Mouse (Mus musculus): Measurements from ENCODE around the gene Cfap36. TPM values are rescaled to one million over a fixed set of nuclear protein-coding genes. Genes with fewer than 3 reads are reported as not detected.

Gene Cfap36
- total and polyA plus RNA-seq, 3 experiments = 26.5 to 38.7 (median 38.2) TPM

DNA sequence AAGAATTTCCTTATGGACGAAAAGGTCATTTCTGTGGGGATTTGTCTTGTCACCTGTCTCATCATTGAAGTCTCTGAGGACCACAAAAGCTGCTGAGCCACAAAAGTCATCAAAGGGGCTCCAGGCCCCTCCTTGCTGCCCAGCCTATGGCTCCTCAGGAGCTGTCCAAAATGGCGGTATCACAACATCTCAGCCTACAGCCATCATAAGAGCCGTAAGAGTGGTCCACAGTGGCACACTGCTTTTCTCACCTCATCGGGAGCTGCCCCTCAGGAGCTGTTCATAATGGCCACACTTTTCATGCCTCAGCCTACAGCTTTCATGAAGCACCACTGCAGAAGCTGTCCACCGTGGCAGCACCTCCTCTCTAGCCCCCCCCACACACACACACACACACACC, 1.2 kb upstream of the Cfap36 start:
- no peak for DNase-seq (ENCODE audit: extremely low read depth)

DNA sequence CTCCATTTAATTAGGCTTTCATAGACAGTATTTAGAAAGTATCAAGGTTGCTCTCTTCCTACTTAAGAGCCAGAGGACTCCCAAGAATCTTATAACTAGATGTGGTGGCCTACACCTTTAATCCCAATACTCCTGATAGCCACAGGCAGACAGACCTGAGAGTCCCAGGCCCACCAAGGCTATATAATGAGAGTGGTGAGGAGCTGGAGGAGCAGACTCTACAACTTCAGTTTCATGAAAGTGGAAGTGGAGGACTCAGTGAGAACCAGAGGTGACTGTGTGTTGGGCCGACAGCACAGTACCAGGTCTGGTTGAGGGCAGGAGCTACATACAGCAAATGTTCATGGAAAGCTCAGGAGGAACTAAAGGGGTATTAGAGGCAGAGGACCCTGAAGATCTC, 516 bp upstream of the Cfap36 start:
- H3K9ac ChIP-seq (ENCODE audit: insufficient read depth, low read depth) = no peak overlapping the region
- peaks cover 2 to 16% of the 10 kb centered on the region in 2 experiments for H3K36me3 ChIP-seq (replicated peaks in 1 of 2; ENCODE audit: control insufficient read depth in 1 of 2, insufficient read depth in 1 of 2, low read length in 1 of 2)
- TF ChIP-seq GABPA (IDR thresholded peaks at IDR 0.05; ENCODE audit: insufficient replicate concordance, low read depth, low read length) (no peak), TCF12 (IDR thresholded peaks at IDR 0.05; ENCODE audit: low read depth, low read length) (no peak), ZC3H11A (IDR thresholded peaks at IDR 0.05; ENCODE audit: low read depth, low read length) (no peak), CHD1 (IDR thresholded peaks at IDR 0.05; ENCODE audit: low read depth, low read length) (no peak), SIN3A (IDR thresholded peaks at IDR 0.05; ENCODE audit: low read length) (no peak), CHD2 (IDR thresholded peaks at IDR 0.05; ENCODE audit: low read length) (no peak), ZNF384 (IDR thresholded peaks at IDR 0.05; ENCODE audit: low read depth, low read length) (no peak), IRF4 (IDR thresholded peaks at IDR 0.05; ENCODE audit: low read depth, low read length) (no peak), ETS1 (conservative IDR thresholded peaks at IDR 0.05; ENCODE audit: low read depth, low read length) (no peak), MYC (IDR thresholded peaks at IDR 0.05; ENCODE audit: low read depth, low read length) (no peak), SMC3 (IDR thresholded peaks at IDR 0.05; ENCODE audit: low read depth, low read length) (no peak), MAX (IDR thresholded peaks at IDR 0.05; ENCODE audit: low read length) (no peak), ELF1 (IDR thresholded peaks at IDR 0.05; ENCODE audit: low read depth, low read length) (no peak), MAFK (IDR thresholded peaks at IDR 0.05; ENCODE audit: insufficient replicate concordance, low read length) (no peak)
- no peak overlapping the region for H3K27ac ChIP-seq (ENCODE audit: insufficient read depth, low read depth)
- in situ Hi-C loops (cut with MboI; ENCODE audit: low pct_ligation_motif_present, low pct_unique_long_range_greater_than_20kb, low sequenced_read_pairs) = no loop called here
- H3K4me1 ChIP-seq (ENCODE audit: control insufficient read depth in 1 of 2, insufficient read depth in 2 of 2) = peaks cover 2 to 19% of the 10 kb centered on the region in 2 experiments; a peak in 3 of 4 replicates
- DNase-seq (ENCODE audit: extremely low read depth) = no peak
- H3K27me3 ChIP-seq (replicated peaks) = no peaks in the 10 kb centered on the region
- no peaks in the 10 kb centered on the region for H3K9me3 ChIP-seq (replicated peaks; ENCODE audit: low read length)
- peak overlapping the region; percentile 34 to 79 (median 65) for H3K4me3 ChIP-seq (replicated peaks in 1 of 3; ENCODE audit: low read depth in 2 of 3, low read length in 2 of 3, poor library complexity in 1 of 3)
- H3K79me2 ChIP-seq (replicated peaks; ENCODE audit: control insufficient read depth, extremely low read depth, insufficient read depth, poor library complexity, severe bottlenecking) = peaks cover 5% of the 10 kb centered on the region; the same call in 1 of the 2 replicates
- dilution Hi-C loops (cut with MboI; ENCODE audit: extremely low pct_ligation_motif_present, extremely low pct_unique_long_range_greater_than_20kb, low sequenced_read_pairs) = no loop called here
- H3K4me2 ChIP-seq (ENCODE audit: insufficient read depth, low read depth, poor library complexity, severe bottlenecking) = peak overlapping the region; percentile 39; the same call in 1 of the 2 replicates

More for the DNA sequence above, 1.2 kb upstream of the Cfap36 start:
- H3K4me3 ChIP-seq (replicated peaks in 1 of 3; ENCODE audit: low read depth in 2 of 3, low read length in 2 of 3, poor library complexity in 1 of 3) = no peak overlapping the region
- in situ Hi-C loops (cut with MboI; ENCODE audit: low pct_ligation_motif_present, low pct_unique_long_range_greater_than_20kb, low sequenced_read_pairs) (no loop called here), dilution Hi-C loops (cut with MboI; ENCODE audit: extremely low pct_ligation_motif_present, extremely low pct_unique_long_range_greater_than_20kb, low sequenced_read_pairs) (no loop called here)
- H3K79me2 ChIP-seq (replicated peaks; ENCODE audit: control insufficient read depth, extremely low read depth, insufficient read depth, poor library complexity, severe bottlenecking) = peaks cover 5% of the 10 kb centered on the region; the same call in 1 of the 2 replicates
- no peak overlapping the region for H3K27ac ChIP-seq (ENCODE audit: insufficient read depth, low read depth)
- peaks cover 2 to 19% of the 10 kb centered on the region in 2 experiments; a peak in 3 of 4 replicates for H3K4me1 ChIP-seq (ENCODE audit: control insufficient read depth in 1 of 2, insufficient read depth in 2 of 2)
- no peak for TF ChIP-seq ELF1 (IDR thresholded peaks at IDR 0.05; ENCODE audit: low read depth, low read length)
- TF ChIP-seq TBP (conservative IDR thresholded peaks at IDR 0.05; ENCODE audit: low read depth, low read length) = no peak
- TF ChIP-seq PAX5 (IDR thresholded peaks at IDR 0.05; ENCODE audit: low read length) = no peak
- TF ChIP-seq SIN3A (IDR thresholded peaks at IDR 0.05; ENCODE audit: low read length) = no peak
- TF ChIP-seq CHD2 (IDR thresholded peaks at IDR 0.05; ENCODE audit: low read length) = no peak
- no peak for TF ChIP-seq ZNF384 (IDR thresholded peaks at IDR 0.05; ENCODE audit: low read depth, low read length)
- TF ChIP-seq NRF1 (IDR thresholded peaks at IDR 0.05; ENCODE audit: low read depth, low read length) = no peak
- no peak for TF ChIP-seq MYC (IDR thresholded peaks at IDR 0.05; ENCODE audit: low read depth, low read length)
- no peak for TF ChIP-seq ZC3H11A (IDR thresholded peaks at IDR 0.05; ENCODE audit: low read depth, low read length)
- TF ChIP-seq KAT2A (IDR thresholded peaks at IDR 0.05; ENCODE audit: insufficient replicate concordance, low read length) = no peak
- no peak for TF ChIP-seq MAFK (IDR thresholded peaks at IDR 0.05; ENCODE audit: insufficient replicate concordance, low read length)
- no peak for TF ChIP-seq ZKSCAN1 (IDR thresholded peaks at IDR 0.05; ENCODE audit: borderline replicate concordance, low read depth, low read length)
- no peak for TF ChIP-seq RAD21 (IDR thresholded peaks at IDR 0.05; ENCODE audit: low read depth, low read length)
- no peak for TF ChIP-seq JUND (conservative IDR thresholded peaks at IDR 0.05; ENCODE audit: low read depth, low read length)
- H3K9me3 ChIP-seq (replicated peaks; ENCODE audit: low read length) = no peaks in the 10 kb centered on the region
- H3K27me3 ChIP-seq (replicated peaks) = no peaks in the 10 kb centered on the region
- H3K9ac ChIP-seq (ENCODE audit: insufficient read depth, low read depth) = no peak overlapping the region
- H3K4me2 ChIP-seq (ENCODE audit: insufficient read depth, low read depth, poor library complexity, severe bottlenecking) = no peak overlapping the region
- peaks cover 1 to 12% of the 10 kb centered on the region in 2 experiments for H3K36me3 ChIP-seq (replicated peaks in 1 of 2; ENCODE audit: control insufficient read depth in 1 of 2, insufficient read depth in 1 of 2, low read length in 1 of 2)

All from CH12.LX (cell line).